Mouse (Mus musculus) intestine, embryonic 16.5 days (tissue): ENCODE data around the gene Pigb. TPM values are rescaled to one million over a fixed set of nuclear protein-coding genes. Genes with fewer than 3 reads are reported as not detected.
A peak's percentile ranks its signal among the peaks of the same experiment; 100 is the strongest.

ENCODE experiments used
- ATAC-seq: fragments of 200-750 bp; cut with Nextera tagmentation; 2 replicates; pipeline ENCODE4 v1.8.0; 2017; ENCODE audit warnings: moderate TSS enrichment, moderate library complexity
- H3K27ac ChIP-seq: fragments of 300-500 bp; sonication (generic); 2 replicates; pipeline ENCODE4 v1.5.1; 2014; ENCODE audit warnings: mild to moderate bottlenecking, low read length
- H3K27me3 ChIP-seq: fragments of 300-500 bp; sonication (generic); replicated peaks from 2 replicates; pipeline ENCODE4 v1.6.1; 2014; ENCODE audit warnings: low read length, control low read depth, mixed read lengths; ENCODE audit not compliant: control insufficient read depth, insufficient read depth
- H3K36me3 ChIP-seq: fragments of 300-500 bp; sonication (generic); 2 replicates; pipeline ENCODE4 v1.6.1; 2014; ENCODE audit warnings: low read length, control low read depth; ENCODE audit not compliant: control insufficient read depth, insufficient read depth
- H3K4me1 ChIP-seq: fragments of 300-500 bp; sonication (generic); 2 replicates; pipeline ENCODE4 v1.6.1; 2014; ENCODE audit warnings: low read length, control low read depth, mixed read lengths; ENCODE audit not compliant: control insufficient read depth, insufficient read depth
- H3K4me2 ChIP-seq: fragments of 300-500 bp; sonication (generic); 2 replicates; pipeline ENCODE4 v1.6.1; 2014; ENCODE audit warnings: low read depth, low read length, control low read depth
- H3K4me3 ChIP-seq: fragments of 300-500 bp; sonication (generic); 2 replicates; pipeline ENCODE4 v1.5.1; 2014; ENCODE audit warnings: mild to moderate bottlenecking, low read length
- H3K9ac ChIP-seq: fragments of 300-500 bp; sonication (generic); 2 replicates; pipeline ENCODE4 v1.6.1; 2014; ENCODE audit warnings: low read depth, low read length
- H3K9me3 ChIP-seq: fragments of 300-500 bp; sonication (generic); 2 replicates; pipeline ENCODE4 v1.6.1; 2016; ENCODE audit warnings: low read length, control low read depth; ENCODE audit not compliant: control insufficient read depth
- WGBS: fragments of 180-500 bp; shearing (Covaris S2); extraction: QIAGEN DNeasy Blood & Tissue Kit; methylation state at CpG from one replicate; pipeline ENCODE4 v1.1.7; 2014; 5-methylcytosine and 5-hydroxymethylcytosine counted together
- polyA plus RNA-seq: library from polyadenylated mRNA; unstranded; fragments of >200 nt; fragmentation: Nextera tagmentation; extraction: Ambion mirVana; gene quantifications from 2 replicates; pipeline ENCODE4 v1.2.1, GENCODE M21; 2015

Pigb gene
- polyA plus RNA-seq, 1 experiment from 2014 or later = 15.2 TPM

DNA sequence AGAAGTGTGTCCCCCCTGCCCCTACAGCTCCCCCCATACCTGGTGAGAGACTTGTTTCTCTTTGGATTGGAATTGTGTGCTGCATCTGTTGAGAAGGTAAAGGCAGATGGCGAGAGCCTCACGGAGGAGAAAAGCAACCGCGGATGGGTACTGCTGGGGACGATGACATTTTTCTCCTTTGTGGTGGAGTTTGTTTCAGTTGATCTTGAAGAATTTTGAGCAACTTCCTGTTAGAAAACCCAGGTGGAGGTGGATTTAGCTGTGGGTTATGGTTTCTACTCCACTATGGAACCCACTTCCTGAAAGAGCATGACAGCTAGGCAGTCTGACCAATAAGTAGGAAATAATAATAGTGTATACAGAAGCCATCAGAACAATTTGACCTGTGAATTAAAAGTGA, 33.0 kb upstream of the Pigb start:
- peaks cover 8% of the 10 kb centered on the region for H3K4me1 ChIP-seq
- H3K27me3 ChIP-seq = no peaks in the 10 kb centered on the region
- H3K9ac ChIP-seq = no peak overlapping the region
- H3K9me3 ChIP-seq = no peaks in the 10 kb centered on the region
- H3K4me3 ChIP-seq = no peak overlapping the region
- no peak for ATAC-seq
- no peak overlapping the region for H3K4me2 ChIP-seq
- no peak overlapping the region for H3K27ac ChIP-seq
- H3K36me3 ChIP-seq = no peaks in the 10 kb centered on the region
- 89% methylated on average over 5 of the region's 5 CpGs for WGBS

DNA sequence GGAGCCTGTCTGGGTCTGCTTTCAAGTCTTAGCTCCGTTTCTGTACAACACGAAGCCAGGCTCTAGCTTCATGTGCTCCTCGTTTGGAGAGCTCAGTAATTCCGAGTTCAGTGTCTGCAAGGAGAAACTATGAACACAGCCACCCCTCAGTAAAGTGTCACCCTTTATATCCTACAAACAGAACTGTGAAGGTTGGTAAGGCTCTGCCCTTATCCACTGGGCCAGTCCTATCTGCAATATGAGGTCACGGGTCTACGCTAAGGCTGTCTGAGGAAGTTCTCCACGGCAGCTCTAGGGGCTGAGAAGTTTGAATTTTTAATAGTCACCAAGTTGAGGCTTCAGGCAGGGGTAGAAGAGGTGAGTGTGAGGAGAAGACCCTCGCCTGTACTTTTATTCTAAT, 32.2 kb upstream of the Pigb start:
- H3K9me3 ChIP-seq = no peaks in the 10 kb centered on the region
- ATAC-seq = no peak
- 80% methylated on average over 8 of the region's 8 CpGs for WGBS
- H3K9ac ChIP-seq = no peak overlapping the region
- H3K36me3 ChIP-seq = no peaks in the 10 kb centered on the region
- H3K4me3 ChIP-seq = no peak overlapping the region
- no peaks in the 10 kb centered on the region for H3K27me3 ChIP-seq
- H3K27ac ChIP-seq = no peak overlapping the region
- H3K4me2 ChIP-seq = no peak overlapping the region
- H3K4me1 ChIP-seq = peaks cover 15% of the 10 kb centered on the region

DNA sequence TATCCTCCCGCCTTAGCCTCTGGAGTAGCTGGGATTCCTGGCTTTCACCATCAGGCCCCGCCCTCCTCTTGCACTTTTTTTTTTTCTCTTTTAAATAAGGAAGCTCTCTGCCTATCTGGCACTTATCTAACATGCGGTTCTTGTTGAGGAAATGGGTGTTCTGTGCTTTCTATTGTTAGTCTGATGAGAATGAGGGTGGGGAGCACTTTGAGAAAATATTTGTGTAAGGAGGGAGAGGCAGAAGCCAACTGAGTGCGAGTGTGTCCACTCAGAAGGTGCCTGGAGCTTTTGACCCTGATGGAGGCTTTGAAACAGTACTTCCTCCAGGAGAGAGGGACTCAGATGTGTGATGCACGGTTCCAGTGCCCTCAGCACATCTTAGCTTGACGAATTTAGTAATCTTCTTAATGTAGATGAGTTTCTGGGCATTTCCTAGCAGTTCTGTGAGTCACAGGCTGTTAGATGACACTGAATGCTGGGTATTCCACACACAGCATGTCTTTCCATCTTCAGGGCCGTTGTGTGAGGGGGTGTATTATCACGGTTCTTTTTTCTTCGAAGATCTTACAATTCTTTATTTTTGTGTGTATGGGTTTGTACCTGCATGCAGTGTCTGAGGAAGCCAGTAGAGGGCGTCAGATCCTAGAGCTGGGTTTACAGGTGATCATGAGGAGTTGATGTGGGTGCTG, 30.9 kb upstream of the Pigb start:
- no peaks in the 10 kb centered on the region for H3K27me3 ChIP-seq

GRCm38 (mm10) chr9:73068688-73069087, 28.5 kb upstream of the Pigb start:
- Histone ChIP-seq H3K4me2 (no peak overlapping the region), H3K4me1 (peaks cover 17% of the 10 kb centered on the region), H3K27ac (peak overlapping the region; percentile 72), H3K36me3 (no peaks in the 10 kb centered on the region), H3K9me3 (no peaks in the 10 kb centered on the region), H3K9ac (no peak overlapping the region), H3K27me3 (no peaks in the 10 kb centered on the region), H3K4me3 (no peak overlapping the region)
- ATAC-seq = peak; percentile 67
- 68% methylated on average over 6 of the region's 6 CpGs for WGBS

More for the DNA sequence above, 30.9 kb upstream of the Pigb start:
- Histone ChIP-seq H3K9ac (no peak overlapping the region), H3K4me1 (peaks cover 17% of the 10 kb centered on the region), H3K36me3 (no peaks in the 10 kb centered on the region), H3K4me3 (no peak overlapping the region), H3K27ac (no peak overlapping the region), H3K9me3 (no peaks in the 10 kb centered on the region), H3K4me2 (no peak overlapping the region)
- WGBS = 65% methylated on average over 10 of the region's 10 CpGs
- ATAC-seq = no peak

GRCm38 (mm10) chr9:73068230-73068679, 28.1 kb upstream of the Pigb start:
- peak overlapping the region; percentile 72 for H3K27ac ChIP-seq
- H3K36me3 ChIP-seq = no peaks in the 10 kb centered on the region
- H3K4me2 ChIP-seq = no peak overlapping the region; the same call in 1 of the 2 replicates
- no peak overlapping the region for H3K4me3 ChIP-seq
- ATAC-seq = peak; percentile 88
- peaks cover 17% of the 10 kb centered on the region for H3K4me1 ChIP-seq
- H3K9ac ChIP-seq = peak overlapping the region; percentile 21; the same call in 1 of the 2 replicates
- H3K27me3 ChIP-seq = no peaks in the 10 kb centered on the region
- WGBS = 20% methylated on average over 6 of the region's 6 CpGs
- no peaks in the 10 kb centered on the region for H3K9me3 ChIP-seq

DNA sequence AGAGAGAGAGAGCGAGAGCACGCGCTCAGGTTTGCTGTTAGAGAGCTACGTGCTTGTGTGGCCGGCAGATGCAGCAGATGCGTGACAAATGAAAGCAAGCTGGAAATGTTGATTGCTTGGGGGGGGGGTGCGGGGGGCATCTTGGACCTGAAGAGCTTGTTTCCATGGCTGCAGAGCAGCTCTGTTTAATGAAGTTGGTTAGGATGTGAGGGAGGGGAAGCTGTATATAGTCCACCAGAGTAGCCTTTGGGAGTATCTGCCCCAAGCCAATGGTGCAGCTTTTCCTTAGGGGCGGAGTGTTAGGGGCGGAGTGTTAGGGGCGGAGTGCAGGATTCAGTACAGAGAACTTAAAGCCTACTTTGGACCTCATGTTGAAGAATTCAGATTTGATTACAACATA, 26.9 kb upstream of the Pigb start:
- no peak overlapping the region for H3K4me3 ChIP-seq
- no peaks in the 10 kb centered on the region for H3K27me3 ChIP-seq
- no peaks in the 10 kb centered on the region for H3K9me3 ChIP-seq
- peaks cover 17% of the 10 kb centered on the region for H3K4me1 ChIP-seq
- H3K27ac ChIP-seq = no peak overlapping the region
- no peaks in the 10 kb centered on the region for H3K36me3 ChIP-seq
- no peak overlapping the region for H3K9ac ChIP-seq
- WGBS = 30% methylated on average over 10 of the region's 10 CpGs
- peak; percentile 58 for ATAC-seq
- H3K4me2 ChIP-seq = no peak overlapping the region

GRCm38 (mm10) chr9:73063621-73064290, 23.6 kb upstream of the Pigb start:
- Histone ChIP-seq H3K27me3 (no peaks in the 10 kb centered on the region), H3K27ac (no peak overlapping the region), H3K36me3 (no peaks in the 10 kb centered on the region), H3K4me2 (peak overlapping the region; percentile 15; the same call in 1 of the 2 replicates), H3K4me1 (peaks cover 14% of the 10 kb centered on the region), H3K9ac (no peak overlapping the region), H3K9me3 (no peaks in the 10 kb centered on the region), H3K4me3 (no peak overlapping the region)
- ATAC-seq = 0 out of 2 replicates have a peak, but pooled peaks have one; percentile 16
- 31% methylated on average over 15 of the region's 15 CpGs for WGBS

DNA sequence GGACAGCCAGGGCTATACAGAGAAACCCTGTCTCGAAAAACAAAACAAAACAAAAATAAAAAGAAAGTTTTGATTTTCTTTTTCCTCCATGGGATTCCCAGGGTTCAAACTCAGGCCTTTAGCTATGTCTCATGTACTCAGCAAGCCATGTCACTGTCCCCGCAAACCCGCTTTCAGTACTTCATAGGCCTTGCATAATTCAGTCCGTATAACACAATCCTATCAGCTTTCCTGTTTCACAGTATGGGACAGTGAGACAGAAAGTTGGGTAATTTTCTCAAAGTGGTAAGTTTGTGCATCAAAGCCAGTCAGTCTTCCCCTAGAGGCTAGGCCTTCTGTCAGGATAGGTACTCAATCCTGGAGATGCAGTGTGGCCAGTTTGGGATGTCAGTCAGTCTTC, 19.0 kb upstream of the Pigb start:
- WGBS = 88% methylated on average over 4 of the region's 4 CpGs
- ATAC-seq = no peak
- Histone ChIP-seq H3K9ac (no peak overlapping the region), H3K36me3 (no peaks in the 10 kb centered on the region), H3K27me3 (no peaks in the 10 kb centered on the region), H3K4me1 (no peaks in the 10 kb centered on the region), H3K4me3 (no peak overlapping the region), H3K4me2 (no peak overlapping the region), H3K27ac (no peak overlapping the region), H3K9me3 (no peaks in the 10 kb centered on the region)

DNA sequence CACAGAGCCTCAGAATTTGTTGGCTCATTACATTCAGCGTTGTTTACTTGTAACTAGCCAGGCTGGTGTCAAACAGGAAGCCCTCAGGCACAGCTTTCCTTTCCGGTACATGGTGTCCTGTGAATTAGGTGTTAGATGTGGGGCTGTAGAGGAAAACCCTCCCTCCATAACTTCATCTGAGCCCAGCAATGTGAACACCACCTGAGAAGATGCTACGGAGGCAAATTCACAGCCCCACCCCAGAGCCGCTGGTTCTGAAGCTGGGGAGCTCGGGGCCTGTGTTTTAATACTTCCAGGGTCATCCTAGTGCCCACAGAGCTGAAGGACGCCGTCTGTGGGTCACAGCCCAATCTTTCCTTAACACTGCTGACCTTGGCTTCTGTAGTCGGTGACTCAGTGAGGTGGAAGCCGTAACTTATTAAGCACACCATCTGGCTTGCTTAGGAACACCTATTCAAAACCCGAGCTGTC, 15.3 kb upstream of the Pigb start:
- Histone ChIP-seq H3K4me1 (no peaks in the 10 kb centered on the region), H3K36me3 (no peaks in the 10 kb centered on the region), H3K27me3 (no peaks in the 10 kb centered on the region), H3K9me3 (no peaks in the 10 kb centered on the region), H3K27ac (no peak overlapping the region), H3K4me2 (no peak overlapping the region), H3K9ac (no peak overlapping the region), H3K4me3 (no peak overlapping the region)
- 57% methylated on average over 10 of the region's 10 CpGs for WGBS
- no peak for ATAC-seq
